Mouse (Mus musculus): Measurements from ENCODE around the gene Mfap4. TPM values are rescaled to one million over a fixed set of nuclear protein-coding genes. Genes with fewer than 3 reads are reported as not detected.

Gene Mfap4
- not detected for total RNA-seq (2023)

GRCm38 (mm10) chr11:61484613-61485540 lies at the start of gene Mfap4:
Gene Mfap4 (plus strand): TSS chr11:61485431.

DNA sequence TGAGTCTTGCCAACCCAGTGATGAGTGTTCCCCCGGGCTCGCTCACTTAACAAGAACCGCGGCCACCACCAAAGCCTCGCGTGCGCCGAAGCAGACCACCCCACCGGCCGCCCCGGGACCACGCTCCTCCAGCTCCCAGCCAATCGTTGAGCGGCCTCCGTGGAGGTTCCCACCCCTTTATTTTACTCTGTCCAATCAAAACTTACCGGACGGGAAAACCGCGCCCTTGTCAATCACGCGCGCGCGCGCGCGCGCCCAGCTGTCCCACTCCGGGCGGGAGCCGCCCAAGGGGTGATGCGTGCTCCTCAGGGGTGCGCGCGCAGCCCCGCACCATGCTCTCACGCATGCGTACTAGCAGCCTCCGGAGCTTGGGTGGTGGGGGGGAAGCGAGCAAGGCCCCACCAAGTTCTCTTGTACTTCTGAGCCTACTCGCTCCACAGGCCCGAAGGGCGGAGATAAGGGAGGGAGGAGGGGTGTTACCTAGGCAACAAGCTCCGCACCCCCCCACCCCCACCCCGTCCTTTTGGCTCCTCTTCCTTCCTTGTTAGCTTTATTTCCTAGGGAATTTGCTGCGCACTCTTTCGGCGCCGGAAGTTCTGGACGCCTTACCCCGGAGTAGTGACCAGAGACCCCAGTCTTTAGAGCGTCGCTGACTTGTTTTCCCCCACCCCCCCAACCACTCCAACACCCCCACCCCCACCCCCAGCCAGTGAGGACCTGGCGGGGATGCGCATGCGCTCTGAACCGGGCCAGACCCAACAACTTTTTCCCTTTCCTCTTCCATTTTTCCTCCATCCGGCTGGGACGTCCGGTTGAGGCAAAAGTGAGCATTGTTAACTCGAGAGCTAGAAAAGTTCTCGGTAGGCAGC lies 9.1 kb downstream of the Mfap4 start, which contains the start of gene Mapk7:
Mapk7 (minus strand) TSS at position 278 of the 869 bp plus-strand sequence.

DNA sequence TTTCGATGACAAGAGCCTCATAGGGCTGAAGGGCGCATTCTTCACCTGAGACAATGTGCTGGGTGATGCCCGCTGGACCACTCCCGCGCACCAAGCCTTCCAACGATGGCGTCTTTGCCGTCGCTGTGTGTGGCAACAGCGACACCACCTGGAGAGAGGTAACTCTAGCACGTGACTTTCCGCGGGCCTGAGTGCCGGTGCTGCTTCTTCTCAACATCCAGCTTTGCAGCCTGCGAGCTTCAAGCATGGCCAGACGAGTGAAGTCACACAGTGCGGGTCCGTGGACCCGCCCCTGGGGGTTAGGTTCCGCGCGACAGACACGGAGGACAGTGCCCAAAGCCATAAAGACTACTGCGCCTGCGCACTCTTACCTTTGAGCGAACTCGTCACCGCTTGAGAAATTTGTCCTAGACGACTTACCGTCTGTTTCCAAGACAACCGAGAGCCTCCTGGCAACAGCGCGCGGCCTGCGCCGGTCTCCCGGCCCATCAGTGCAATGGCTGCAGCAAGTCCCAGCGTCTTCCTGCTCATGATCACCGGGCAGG lies 19.6 kb downstream of the Mfap4 start, which contains the start of gene B9d1:
B9d1 (plus strand) TSS at position 432 of the 545 bp plus-strand sequence.

Other genes with a start within 250 kb of the Mfap4 start
- 10 to 100 TPM; 57.3 to 57.6 TPM for gene Aldh3a2, start 218.0 kb upstream of the Mfap4 start, total RNA-seq (2023)
- under 1 TPM in 1 of 2 experiments, not detected in 1; 0.24 TPM for gene Slc47a2, start 142.6 kb upstream of the Mfap4 start, total RNA-seq (2023)
- not detected for gene Slc47a1, start 107.1 kb upstream of the Mfap4 start, total RNA-seq (2023)
- gene Rnf112, start 31.3 kb upstream of the Mfap4 start, total RNA-seq (2023), result not detected
- gene Mapk7, start 9.0 kb downstream of the Mfap4 start, total RNA-seq (2023), result 10 to 100 TPM; 18.4 to 19.8 TPM
- not detected for gene B9d1, start 19.7 kb downstream of the Mfap4 start, total RNA-seq (2023)
- gene Epn2, start 94.3 kb downstream of the Mfap4 start, total RNA-seq (2023), result 1 to 10 TPM; 1.3 to 2.5 TPM
- 100 to 1,000 TPM; 166 to 171 TPM for gene Grap, start 167.8 kb downstream of the Mfap4 start, total RNA-seq (2023)
- 1 to 10 TPM in 1 of 2 experiments, under 1 TPM in 1; 0.61 to 2.0 TPM for gene Fam83g, start 198.7 kb downstream of the Mfap4 start, total RNA-seq (2023)
- gene Slc5a10, start 235.4 kb downstream of the Mfap4 start, total RNA-seq (2023), result not detected